Mouse (Mus musculus) midbrain, postnatal 0 days (tissue): ENCODE data around the gene Tdrd12. TPM values are rescaled to one million over a fixed set of nuclear protein-coding genes. Genes with fewer than 3 reads are reported as not detected.
"Not testable (repeated sequence)": the region's sequence is repeated elsewhere in the genome, so short reads cannot be mapped to it uniquely, and the experiment has no call there.

ENCODE experiments used
- ATAC-seq: fragments of 200-750 bp; cut with Nextera tagmentation; 2 replicates; pipeline ENCODE4 v1.8.0; 2017; ENCODE audit warnings: moderate number of reproducible peaks, mild to moderate bottlenecking, moderate TSS enrichment, moderate library complexity; ENCODE audit not compliant: low FRiP score
- DNase-seq: peaks from one replicate; pipeline ENCODE4 v3.0.0-alpha.2; 2015; ENCODE audit warnings: low spot score
- H3K27ac ChIP-seq: fragments of 300-500 bp; sonication (generic); 2 replicates; pipeline ENCODE4 v1.5.1; 2014; ENCODE audit warnings: low read depth, mild to moderate bottlenecking, low read length, mixed read lengths
- H3K27me3 ChIP-seq: fragments of 300-500 bp; sonication (generic); 2 replicates; pipeline ENCODE4 v1.6.1; 2014; ENCODE audit warnings: low read length, control low read depth, mixed read lengths; ENCODE audit not compliant: insufficient read depth
- H3K36me3 ChIP-seq: fragments of 300-500 bp; sonication (generic); 2 replicates; pipeline ENCODE4 v1.6.1; 2014; ENCODE audit warnings: low read length, control low read depth, mixed read lengths; ENCODE audit not compliant: insufficient read depth
- H3K4me1 ChIP-seq: fragments of 300-500 bp; sonication (generic); 2 replicates; pipeline ENCODE4 v1.6.1; 2014; ENCODE audit warnings: mild to moderate bottlenecking, control low read depth, antibody characterized with exemption, low read length, mixed read lengths; ENCODE audit not compliant: insufficient read depth
- H3K4me2 ChIP-seq: fragments of 300-500 bp; sonication (generic); 2 replicates; pipeline ENCODE4 v1.6.1; 2014; ENCODE audit warnings: low read depth, mild to moderate bottlenecking, low read length, mixed read lengths; ENCODE audit not compliant: poor library complexity, severe bottlenecking
- H3K4me3 ChIP-seq: fragments of 300-500 bp; sonication (generic); 2 replicates; pipeline ENCODE4 v1.5.1; 2014; ENCODE audit warnings: low read depth, mild to moderate bottlenecking, low read length, moderate library complexity
- H3K9ac ChIP-seq: fragments of 300-500 bp; sonication (generic); replicated peaks from 2 replicates; pipeline ENCODE4 v1.6.1; 2014; ENCODE audit warnings: mild to moderate bottlenecking, low read length, moderate library complexity, mixed read lengths; ENCODE audit not compliant: poor library complexity, severe bottlenecking
- H3K9me3 ChIP-seq: fragments of 300-500 bp; sonication (generic); 2 replicates; pipeline ENCODE4 v1.6.1; 2016; ENCODE audit warnings: low read length, control low read depth
- CTCF ChIP-seq: IDR thresholded peaks from 2 replicates; pipeline ENCODE4 v1.5.1; 2016; ENCODE audit warnings: antibody characterized with exemption, mild to moderate bottlenecking
- WGBS: fragments of 180-500 bp; shearing (Covaris S2); extraction: QIAGEN DNeasy Blood & Tissue Kit; methylation state at CpG from one replicate; pipeline ENCODE4 v1.1.7; 2014; 5-methylcytosine and 5-hydroxymethylcytosine counted together
- polyA plus RNA-seq: library from polyadenylated mRNA; unstranded; fragments of >200 nt; fragmentation: Nextera tagmentation; extraction: Ambion mirVana; gene quantifications from 2 replicates; pipeline ENCODE4 v1.2.1, GENCODE M21; 2015
- total RNA-seq: library from RNA; depleted of rRNA; stranded (reverse); fragments of >200 nt; gene quantifications from 2 replicates; pipeline ENCODE4 v1.2.3, GENCODE M21; 2014

The Tdrd12 gene
- total and polyA plus RNA-seq, 2 experiments from 2014 or later: 0.38 to 0.58 TPM

- peaks cover 30% of the 10 kb centered on the region for H3K27me3 ChIP-seq
- H3K4me1 ChIP-seq: peaks cover 8% of the 10 kb centered on the region
- no peaks in the 10 kb centered on the region for H3K36me3 ChIP-seq
- H3K4me3 ChIP-seq: peak overlapping the region; percentile 87
- H3K9me3 ChIP-seq: no peaks in the 10 kb centered on the region
- no peak for TF ChIP-seq CTCF
- ATAC-seq (no peak), DNase-seq (no peak)
- 2% methylated on average over 35 of the region's 36 CpGs for WGBS
- peak overlapping the region; percentile 77 for H3K4me2 ChIP-seq
- no peak overlapping the region for H3K27ac ChIP-seq
- H3K9ac ChIP-seq: no peak overlapping the region
Measured at GRCm38 (mm10) chr7:35584068-35584785, 46.7 kb upstream of the Tdrd12 start.

GRCm38 (mm10) chr7:35583476-35584025 is 46.0 kb upstream of the Tdrd12 start:
- Histone ChIP-seq H3K9ac (no peak overlapping the region), H3K9me3 (no peaks in the 10 kb centered on the region), H3K36me3 (no peaks in the 10 kb centered on the region), H3K27me3 (peaks cover 30% of the 10 kb centered on the region), H3K4me1 (peaks cover 8% of the 10 kb centered on the region), H3K4me3 (no peak overlapping the region), H3K4me2 (no peak overlapping the region), H3K27ac (no peak overlapping the region)
- TF ChIP-seq CTCF: no peak
- DNase-seq (no peak), ATAC-seq (no peak)
- WGBS: 11% methylated on average over 11 of the region's 11 CpGs

GRCm38 (mm10) chr7:35582719-35583118 is 45.2 kb upstream of the Tdrd12 start:
- 77% methylated on average over 5 of the region's 5 CpGs for WGBS

GRCm38 (mm10) chr7:35579849-35580248 is 42.3 kb upstream of the Tdrd12 start:
- H3K36me3 ChIP-seq: no peaks in the 10 kb centered on the region
- WGBS: 31% methylated on average over 4 of the region's 4 CpGs
- no peak overlapping the region for H3K27ac ChIP-seq
- TF ChIP-seq CTCF: peak; percentile 66
- ATAC-seq (no peak), DNase-seq (peak; percentile 32)
- H3K4me2 ChIP-seq: no peak overlapping the region
- no peaks in the 10 kb centered on the region for H3K4me1 ChIP-seq
- H3K9me3 ChIP-seq: no peaks in the 10 kb centered on the region
- peaks cover 28% of the 10 kb centered on the region for H3K27me3 ChIP-seq
- no peak overlapping the region for H3K9ac ChIP-seq
- no peak overlapping the region for H3K4me3 ChIP-seq

More at GRCm38 (mm10) chr7:35582719-35583118, 45.2 kb upstream of the Tdrd12 start:
- no peak overlapping the region for H3K4me2 ChIP-seq
- no peaks in the 10 kb centered on the region for H3K9me3 ChIP-seq
- TF ChIP-seq CTCF: peak; percentile 33
- H3K9ac ChIP-seq: no peak overlapping the region
- ATAC-seq: no peak
- peaks cover 30% of the 10 kb centered on the region for H3K27me3 ChIP-seq
- no peak overlapping the region for H3K27ac ChIP-seq
- H3K4me1 ChIP-seq: peaks cover 8% of the 10 kb centered on the region
- DNase-seq: no peak
- H3K36me3 ChIP-seq: no peaks in the 10 kb centered on the region
- no peak overlapping the region for H3K4me3 ChIP-seq

- 18% methylated on average over 6 of the region's 6 CpGs for WGBS
- not testable (repeated sequence) for H3K36me3 ChIP-seq, H3K4me3 ChIP-seq, H3K27ac ChIP-seq, H3K4me2 ChIP-seq, H3K27me3 ChIP-seq, ATAC-seq, H3K4me1 ChIP-seq, DNase-seq, H3K9ac ChIP-seq, H3K9me3 ChIP-seq
- TF ChIP-seq CTCF: peak; percentile 48
Measured at GRCm38 (mm10) chr7:35570883-35571282, 33.3 kb upstream of the Tdrd12 start.

GRCm38 (mm10) chr7:35569724-35570123 is 32.2 kb upstream of the Tdrd12 start:
- H3K27ac ChIP-seq, H3K27me3 ChIP-seq, H3K9me3 ChIP-seq, H3K4me1 ChIP-seq, H3K4me2 ChIP-seq, DNase-seq, H3K9ac ChIP-seq, ATAC-seq, H3K36me3 ChIP-seq, H3K4me3 ChIP-seq: not testable (repeated sequence)
- WGBS: 90% methylated on average over 4 of the region's 4 CpGs

GRCm38 (mm10) chr7:35565965-35566364 is 28.4 kb upstream of the Tdrd12 start:
- H3K9me3 ChIP-seq, ATAC-seq, H3K27ac ChIP-seq, H3K36me3 ChIP-seq, H3K9ac ChIP-seq, H3K27me3 ChIP-seq, H3K4me1 ChIP-seq, H3K4me3 ChIP-seq, DNase-seq, H3K4me2 ChIP-seq: not testable (repeated sequence)
- 82% methylated on average over 13 of the region's 13 CpGs for WGBS

GRCm38 (mm10) chr7:35564872-35565271 is 27.3 kb upstream of the Tdrd12 start:
- H3K27me3 ChIP-seq, H3K9ac ChIP-seq, H3K4me2 ChIP-seq, H3K36me3 ChIP-seq, H3K4me1 ChIP-seq, H3K4me3 ChIP-seq, DNase-seq, ATAC-seq, H3K9me3 ChIP-seq, H3K27ac ChIP-seq: not testable (repeated sequence)
- WGBS: 86% methylated on average over 10 of the region's 10 CpGs
